Mouse (Mus musculus) megakaryocyte, embryonic 14.5 days (primary cell): ENCODE measurements around the gene Adprhl2.

Experiments used
- FLI1 ChIP-seq: IDR thresholded peaks from 2 replicates; pipeline ENCODE4 v1.6.1; 2012; ENCODE audit warnings: low read length, inconsistent platforms, mixed read lengths
- GATA1 ChIP-seq: IDR thresholded peaks from 3 replicates; pipeline ENCODE4 v1.6.1; 2012; ENCODE audit warnings: mixed read lengths, low read length, inconsistent platforms, borderline replicate concordance

DNA sequence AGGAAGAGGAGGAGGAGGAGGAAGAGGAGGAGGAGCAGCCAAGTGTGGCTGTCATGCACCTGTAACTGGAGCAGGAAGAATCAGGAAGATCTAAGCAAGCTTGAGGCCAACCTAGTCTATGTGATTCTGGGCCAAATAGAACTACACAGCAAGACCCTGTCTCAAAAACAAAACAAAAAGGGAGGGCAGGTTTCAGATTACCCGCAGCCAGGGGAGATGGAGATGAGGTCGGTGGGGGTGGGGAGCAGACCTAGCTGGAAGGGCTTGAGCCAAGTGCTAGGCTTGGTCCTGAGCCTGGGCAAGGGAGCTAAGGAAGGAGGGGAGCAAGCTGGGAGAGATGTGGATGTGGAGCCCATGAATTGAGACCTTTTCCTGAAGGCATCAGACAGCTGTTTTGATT, 14.7 kb downstream of the Adprhl2 start:
- TF ChIP-seq GATA1 (no peak), FLI1 (no peak)
